Mouse (Mus musculus) midbrain, postnatal 0 days (tissue): ENCODE results near the gene Scamp4. TPM values are rescaled to one million over a fixed set of nuclear protein-coding genes. Genes with fewer than 3 reads are reported as not detected.

ENCODE experiments used
- ATAC-seq: fragments of 200-750 bp; cut with Nextera tagmentation; 2 replicates; pipeline ENCODE4 v1.8.0; 2017; ENCODE audit warnings: moderate number of reproducible peaks, mild to moderate bottlenecking, moderate TSS enrichment, moderate library complexity; ENCODE audit not compliant: low FRiP score
- DNase-seq: peaks from one replicate; pipeline ENCODE4 v3.0.0-alpha.2; 2015; ENCODE audit warnings: low spot score
- H3K27ac ChIP-seq: fragments of 300-500 bp; sonication (generic); 2 replicates; pipeline ENCODE4 v1.5.1; 2014; ENCODE audit warnings: low read depth, mild to moderate bottlenecking, low read length, mixed read lengths
- H3K27me3 ChIP-seq: fragments of 300-500 bp; sonication (generic); 2 replicates; pipeline ENCODE4 v1.6.1; 2014; ENCODE audit warnings: low read length, control low read depth, mixed read lengths; ENCODE audit not compliant: insufficient read depth
- H3K36me3 ChIP-seq: fragments of 300-500 bp; sonication (generic); 2 replicates; pipeline ENCODE4 v1.6.1; 2014; ENCODE audit warnings: low read length, control low read depth, mixed read lengths; ENCODE audit not compliant: insufficient read depth
- H3K4me1 ChIP-seq: fragments of 300-500 bp; sonication (generic); 2 replicates; pipeline ENCODE4 v1.6.1; 2014; ENCODE audit warnings: mild to moderate bottlenecking, control low read depth, antibody characterized with exemption, low read length, mixed read lengths; ENCODE audit not compliant: insufficient read depth
- H3K4me2 ChIP-seq: fragments of 300-500 bp; sonication (generic); 2 replicates; pipeline ENCODE4 v1.6.1; 2014; ENCODE audit warnings: low read depth, mild to moderate bottlenecking, low read length, mixed read lengths; ENCODE audit not compliant: poor library complexity, severe bottlenecking
- H3K4me3 ChIP-seq: fragments of 300-500 bp; sonication (generic); 2 replicates; pipeline ENCODE4 v1.5.1; 2014; ENCODE audit warnings: low read depth, mild to moderate bottlenecking, low read length, moderate library complexity
- H3K9ac ChIP-seq: fragments of 300-500 bp; sonication (generic); replicated peaks from 2 replicates; pipeline ENCODE4 v1.6.1; 2014; ENCODE audit warnings: mild to moderate bottlenecking, low read length, moderate library complexity, mixed read lengths; ENCODE audit not compliant: poor library complexity, severe bottlenecking
- H3K9me3 ChIP-seq: fragments of 300-500 bp; sonication (generic); 2 replicates; pipeline ENCODE4 v1.6.1; 2016; ENCODE audit warnings: low read length, control low read depth
- CTCF ChIP-seq: IDR thresholded peaks from 2 replicates; pipeline ENCODE4 v1.5.1; 2016; ENCODE audit warnings: antibody characterized with exemption, mild to moderate bottlenecking
- WGBS: fragments of 180-500 bp; shearing (Covaris S2); extraction: QIAGEN DNeasy Blood & Tissue Kit; methylation state at CpG from one replicate; pipeline ENCODE4 v1.1.7; 2014; 5-methylcytosine and 5-hydroxymethylcytosine counted together
- polyA plus RNA-seq: library from polyadenylated mRNA; unstranded; fragments of >200 nt; fragmentation: Nextera tagmentation; extraction: Ambion mirVana; gene quantifications from 2 replicates; pipeline ENCODE4 v1.2.1, GENCODE M21; 2015
- total RNA-seq: library from RNA; depleted of rRNA; stranded (reverse); fragments of >200 nt; gene quantifications from 2 replicates; pipeline ENCODE4 v1.2.3, GENCODE M21; 2014; rRNA removed

Gene Scamp4
- 27.8 and 32.4 TPM in 2 replicates for total RNA-seq
- polyA plus RNA-seq: 73.1 and 76.9 TPM in 2 replicates

- peak; percentile 97 for DNase-seq
- Histone ChIP-seq H3K9me3 (no peaks in the 10 kb centered on the region), H3K9ac (peak within 1 kb of the TSS; percentile 64), H3K4me2 (peak within 1 kb of the TSS; percentile 92), H3K4me3 (peak within 1 kb of the TSS; percentile 71), H3K27me3 (no peaks in the 10 kb centered on the region), H3K4me1 (peaks cover 10% of the 10 kb centered on the region; the same call in 1 of the 2 replicates), H3K27ac (peak within 1 kb of the TSS; percentile 88), H3K36me3 (peaks cover 18% of the 10 kb centered on the region)
- ATAC-seq: peak; percentile 95
- WGBS: under 1% methylated on average over 54 of the region's 54 CpGs
- no peak for TF ChIP-seq CTCF
These were observed at the start of gene Scamp4, which contains the start of gene Adat3 for GRCm38 (mm10) chr10:80602698-80603325. Gene Scamp4, plus strand, starts transcription at chr10:80602872. Gene Adat3, plus strand, starts transcription at chr10:80602880.

GRCm38 (mm10) chr10:80553575-80553974, 49.1 kb upstream of the Scamp4 start:
- Histone ChIP-seq H3K4me3 (no peak overlapping the region), H3K27me3 (no peaks in the 10 kb centered on the region), H3K9me3 (no peaks in the 10 kb centered on the region), H3K4me2 (no peak overlapping the region), H3K36me3 (peaks cover 15% of the 10 kb centered on the region), H3K27ac (no peak overlapping the region), H3K4me1 (no peaks in the 10 kb centered on the region), H3K9ac (no peak overlapping the region)
- WGBS: 96% methylated on average over 8 of the region's 8 CpGs
- ATAC-seq (no peak), DNase-seq (no peak)
- TF ChIP-seq CTCF: no peak

GRCm38 (mm10) chr10:80553997-80554396, 48.7 kb upstream of the Scamp4 start:
- no peaks in the 10 kb centered on the region for H3K27me3 ChIP-seq
- H3K4me1 ChIP-seq: no peaks in the 10 kb centered on the region
- H3K4me3 ChIP-seq: no peak overlapping the region
- no peak for TF ChIP-seq CTCF
- no peak overlapping the region for H3K27ac ChIP-seq
- H3K36me3 ChIP-seq: peaks cover 15% of the 10 kb centered on the region
- ATAC-seq (no peak), DNase-seq (no peak)
- H3K4me2 ChIP-seq: no peak overlapping the region
- 94% methylated on average over 6 of the region's 6 CpGs for WGBS
- H3K9ac ChIP-seq: no peak overlapping the region
- H3K9me3 ChIP-seq: no peaks in the 10 kb centered on the region

GRCm38 (mm10) chr10:80557346-80557965, 45.2 kb upstream of the Scamp4 start:
- H3K9ac ChIP-seq: no peak overlapping the region; the same call in 1 of the 2 replicates

GRCm38 (mm10) chr10:80559431-80559830, 43.2 kb upstream of the Scamp4 start:
- H3K4me3 ChIP-seq: no peak overlapping the region
- no peak overlapping the region for H3K4me2 ChIP-seq
- ATAC-seq (no peak), DNase-seq (no peak)
- H3K9me3 ChIP-seq: no peaks in the 10 kb centered on the region
- WGBS: 90% methylated on average over 7 of the region's 7 CpGs
- H3K9ac ChIP-seq: no peak overlapping the region
- no peaks in the 10 kb centered on the region for H3K27me3 ChIP-seq
- H3K4me1 ChIP-seq: peaks cover 8% of the 10 kb centered on the region; the same call in 1 of the 2 replicates
- no peak overlapping the region for H3K27ac ChIP-seq
- no peaks in the 10 kb centered on the region for H3K36me3 ChIP-seq
- TF ChIP-seq CTCF: no peak

More at GRCm38 (mm10) chr10:80557346-80557965, 45.2 kb upstream of the Scamp4 start:
- Histone ChIP-seq H3K36me3 (no peaks in the 10 kb centered on the region), H3K27me3 (no peaks in the 10 kb centered on the region), H3K4me1 (peaks cover 8% of the 10 kb centered on the region; the same call in 1 of the 2 replicates), H3K4me2 (no peak overlapping the region), H3K27ac (no peak overlapping the region), H3K9me3 (no peaks in the 10 kb centered on the region), H3K4me3 (no peak overlapping the region)
- peak; percentile 79 for TF ChIP-seq CTCF
- 48% methylated on average over 5 of the region's 5 CpGs for WGBS
- no peak for ATAC-seq
- DNase-seq: peak; percentile 77

- H3K9me3 ChIP-seq: no peaks in the 10 kb centered on the region
- DNase-seq (no peak), ATAC-seq (no peak)
- peak overlapping the region; percentile 86 for H3K4me3 ChIP-seq
- no peak for TF ChIP-seq CTCF
- 0 out of 2 replicates have a peak, but pooled peaks cover under 1% of the 10 kb centered on the region for H3K36me3 ChIP-seq
- WGBS: 3% methylated on average over 13 of the region's 13 CpGs
- peak overlapping the region; percentile 90 for H3K4me2 ChIP-seq
- H3K27ac ChIP-seq: peak overlapping the region; percentile 94; the same call in 1 of the 2 replicates
- H3K27me3 ChIP-seq: no peaks in the 10 kb centered on the region
- H3K4me1 ChIP-seq: peaks cover 8% of the 10 kb centered on the region; the same call in 1 of the 2 replicates
- peak overlapping the region; percentile 92 for H3K9ac ChIP-seq
These were observed 42.1 kb upstream of the Scamp4 start for GRCm38 (mm10) chr10:80560621-80561020.
